Mouse (Mus musculus): ENCODE results near the gene D17Wsu92e.
A peak's percentile ranks its signal among the peaks of the same experiment; 100 is the strongest.

D17Wsu92e gene

DNA sequence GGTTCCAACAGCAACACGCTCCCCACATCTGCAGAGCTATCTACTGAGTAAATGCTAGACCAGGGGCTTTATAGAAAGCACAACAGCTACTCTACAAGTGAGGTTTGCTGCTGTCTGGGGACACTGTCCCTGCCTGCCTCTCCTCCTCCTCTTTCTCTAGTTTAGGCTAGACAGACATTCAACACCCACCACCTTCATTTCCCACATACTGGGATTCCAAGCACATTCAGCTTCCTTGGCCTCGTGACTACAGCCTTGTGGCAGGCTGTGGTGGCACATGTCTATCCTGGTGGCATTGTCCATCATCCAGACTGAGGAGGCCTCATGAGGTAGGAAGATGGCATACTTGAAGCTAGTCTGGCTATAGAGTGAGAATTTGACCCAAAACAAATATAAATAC, 29.5 kb downstream of the D17Wsu92e start:
- DNase-seq (ENCODE audit: low read depth, low spot score), result no peak

DNA sequence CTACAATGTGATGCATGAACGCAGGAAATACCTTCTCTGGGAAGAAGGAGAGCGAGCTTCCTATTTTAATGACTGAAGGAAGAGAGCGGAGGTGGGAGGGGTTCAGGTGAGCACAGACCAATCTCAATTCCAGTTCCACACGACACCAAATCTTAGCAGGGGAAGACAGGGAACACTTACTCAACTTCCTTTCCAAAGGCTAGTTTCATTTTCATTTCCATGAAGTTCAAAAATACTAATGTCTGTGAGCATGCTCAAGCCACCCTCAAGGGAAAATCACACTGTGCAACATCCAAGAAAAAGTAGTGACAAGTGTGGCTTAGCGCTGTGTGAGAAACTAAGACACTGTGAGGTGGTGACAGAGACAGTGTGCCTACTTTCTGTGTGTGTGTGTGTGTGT, 30.4 kb downstream of the D17Wsu92e start:
- DNase-seq (ENCODE audit: low read depth, low spot score), result no peak

DNA sequence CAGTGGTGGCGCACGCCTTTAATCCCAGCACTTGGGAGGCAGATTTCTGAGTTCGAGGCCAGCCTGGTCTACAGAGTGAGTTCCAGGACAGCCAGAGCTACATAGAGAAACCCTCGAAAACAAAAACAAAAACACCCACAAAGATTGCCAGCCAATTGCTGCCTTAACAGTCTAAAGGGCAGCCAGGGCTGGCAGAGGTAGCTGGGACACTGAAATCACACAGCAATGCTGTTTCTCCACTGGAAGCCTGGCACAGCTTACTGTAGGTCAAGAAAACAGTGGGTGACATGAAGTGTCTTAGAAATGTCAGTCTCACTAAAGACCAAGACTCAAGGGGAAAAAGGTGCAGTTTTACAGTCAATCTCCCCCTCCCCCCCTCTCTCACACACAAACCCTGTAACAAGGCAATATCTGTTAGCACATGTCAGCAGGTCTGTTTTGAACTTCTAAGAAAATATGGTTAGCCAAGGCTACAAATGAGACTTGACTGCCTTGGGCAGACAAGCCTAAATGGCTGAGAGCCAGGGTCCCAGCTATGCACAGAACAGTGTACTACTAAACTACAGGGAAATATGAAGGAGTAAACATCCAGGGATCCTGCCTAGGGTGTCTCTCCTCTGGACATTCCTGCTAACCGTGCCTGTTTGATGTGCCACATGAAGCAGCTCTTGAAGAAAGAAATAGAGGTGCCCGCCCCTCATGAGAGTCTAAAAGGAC, 31.8 kb downstream of the D17Wsu92e start:
- no peak for DNase-seq (ENCODE audit: low read depth, low spot score)

DNA sequence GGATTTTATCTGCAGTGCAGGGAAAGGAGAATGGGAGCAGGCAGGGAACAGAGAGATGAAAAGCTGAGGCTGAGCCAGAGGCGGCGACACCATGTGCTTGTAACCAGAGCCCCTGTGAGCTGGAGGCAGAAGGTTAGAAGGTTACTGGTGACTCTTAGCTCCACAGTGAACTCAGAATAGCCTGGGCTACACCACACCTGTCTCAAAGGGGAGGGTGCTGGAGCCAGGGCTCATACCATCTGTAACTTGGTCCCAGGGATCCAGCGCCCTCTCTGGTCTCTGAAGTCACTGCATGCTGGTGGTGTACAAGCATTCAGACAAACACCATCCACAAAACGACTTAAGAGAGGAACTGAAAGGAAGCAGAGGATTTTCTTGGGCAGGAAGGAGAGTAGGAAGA, 36.9 kb downstream of the D17Wsu92e start:
- no peak for DNase-seq (ENCODE audit: low read depth, low spot score)

DNA sequence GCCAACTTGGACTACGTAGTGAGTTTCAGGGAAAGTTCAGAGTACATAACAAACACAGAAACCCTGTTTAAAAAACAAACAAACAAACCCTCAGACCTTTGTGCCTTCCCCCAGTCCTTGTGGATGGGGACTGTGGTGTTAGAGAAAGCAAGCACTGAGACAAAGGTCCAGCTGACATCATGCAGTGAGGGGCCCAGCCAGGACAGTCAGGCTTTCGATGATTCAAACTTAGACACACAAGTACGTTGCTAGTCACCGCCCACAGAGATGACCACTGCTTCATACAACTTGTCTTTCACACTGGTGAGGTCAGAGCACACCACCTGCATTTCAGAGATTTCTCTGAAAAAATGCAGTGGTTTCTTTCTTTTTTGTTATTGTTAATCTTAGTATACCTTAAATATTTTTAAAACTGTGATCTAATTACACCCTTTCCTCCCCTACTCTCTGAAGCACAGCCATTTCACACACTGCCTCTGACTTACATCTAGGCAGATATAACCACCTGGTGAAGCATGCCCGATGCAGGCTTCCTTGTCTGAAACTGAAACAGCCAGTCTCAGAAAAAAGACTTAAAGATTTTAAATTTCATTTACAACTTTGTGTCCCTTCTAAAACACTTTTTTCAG, 39.3 kb downstream of the D17Wsu92e start:
- DNase-seq (ENCODE audit: low read depth, low spot score), result no peak

DNA sequence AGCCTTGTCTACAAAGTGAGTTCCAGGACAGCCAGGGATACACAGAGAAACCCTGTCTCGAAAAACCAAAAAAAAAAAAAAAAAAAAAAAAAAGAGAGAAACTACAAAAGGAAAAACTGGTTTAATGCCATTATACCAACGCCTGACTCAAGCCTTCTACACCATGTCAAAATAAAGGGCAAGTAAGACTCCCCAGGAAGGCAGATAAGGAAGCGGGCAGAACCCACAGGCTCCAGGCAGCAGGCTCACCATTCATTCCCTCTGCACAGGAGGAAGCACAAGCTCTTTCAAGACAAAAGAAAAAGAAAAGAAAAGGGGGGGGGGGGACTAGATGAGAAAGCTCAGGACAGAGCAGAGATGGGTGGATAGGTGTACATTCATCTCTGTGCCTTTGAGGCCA, 40.7 kb downstream of the D17Wsu92e start:
- no peak for DNase-seq (ENCODE audit: low read depth, low spot score)

DNA sequence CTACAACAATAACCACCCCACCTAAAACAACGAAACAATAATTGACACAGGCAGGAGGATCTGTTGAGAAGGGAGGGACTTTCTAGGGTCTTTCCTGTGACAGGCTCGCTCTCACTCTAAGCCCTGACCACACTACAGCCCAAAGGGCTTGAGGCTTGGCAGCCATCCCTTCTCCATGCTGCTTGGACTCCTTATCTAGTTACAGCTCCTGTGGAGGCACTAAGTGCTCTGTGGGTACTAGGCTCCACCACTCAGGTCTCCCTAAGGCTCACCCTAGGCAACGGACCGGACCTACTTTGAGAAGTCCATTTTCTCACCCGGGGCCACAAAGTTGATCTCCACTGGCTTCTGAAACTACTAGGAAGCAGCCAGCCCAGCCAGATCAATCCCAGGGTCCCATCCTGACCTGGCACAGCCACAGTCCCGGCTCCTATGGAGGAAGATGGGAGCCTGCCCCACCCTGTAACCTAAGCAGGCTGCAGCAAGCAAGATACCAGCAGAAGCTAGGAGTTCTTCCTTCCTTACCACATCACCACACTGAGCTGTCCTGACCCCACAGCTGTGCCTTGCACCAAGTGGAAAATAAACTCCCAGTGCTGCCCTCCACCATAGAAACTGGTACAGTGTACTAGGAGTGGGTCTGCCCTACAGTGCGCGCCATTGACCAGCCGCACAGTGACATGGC, 41.6 kb downstream of the D17Wsu92e start:
- no peak for DNase-seq (ENCODE audit: low read depth, low spot score)

DNA sequence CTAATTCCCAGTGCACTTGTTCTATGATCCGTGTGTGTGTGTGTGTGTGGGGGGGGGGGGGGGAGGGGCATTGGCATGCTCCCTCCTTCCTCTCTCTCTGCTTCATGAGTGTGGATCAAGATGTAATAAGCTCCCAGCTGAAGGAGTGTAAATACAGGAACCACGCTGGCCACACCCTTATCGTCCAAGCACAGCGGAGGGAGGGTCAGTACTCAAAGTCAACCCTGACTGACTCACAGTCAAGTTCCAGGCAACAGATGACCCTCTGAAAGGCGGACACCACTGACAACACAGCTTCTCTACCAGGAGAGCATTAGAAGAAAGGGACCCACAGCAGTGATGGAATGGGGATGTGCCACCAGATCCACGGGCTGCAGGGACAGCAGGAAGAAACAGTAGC, 42.6 kb downstream of the D17Wsu92e start:
- DNase-seq (ENCODE audit: low read depth, low spot score), result no peak

DNA sequence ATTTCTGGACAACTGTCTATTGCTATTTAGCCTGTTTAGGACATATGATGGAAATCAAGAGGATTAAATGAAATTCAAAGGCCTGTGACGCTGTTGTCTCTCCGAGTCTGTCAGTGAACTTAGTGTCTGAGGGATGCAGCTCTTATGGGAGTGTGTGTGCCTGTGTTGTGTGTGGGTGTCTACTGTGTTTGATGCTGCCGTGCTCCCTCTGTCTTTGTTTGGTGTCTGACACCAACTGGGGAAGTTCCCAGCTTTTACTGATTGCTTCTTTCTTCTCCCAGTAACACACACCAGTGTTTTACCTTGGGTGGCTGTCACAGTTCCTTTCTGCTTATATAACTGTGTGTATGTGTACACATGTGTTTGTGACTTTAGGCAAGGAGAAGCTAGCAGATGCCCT, 46.2 kb downstream of the D17Wsu92e start:
- DNase-seq (ENCODE audit: low read depth, low spot score), result no peak

DNA sequence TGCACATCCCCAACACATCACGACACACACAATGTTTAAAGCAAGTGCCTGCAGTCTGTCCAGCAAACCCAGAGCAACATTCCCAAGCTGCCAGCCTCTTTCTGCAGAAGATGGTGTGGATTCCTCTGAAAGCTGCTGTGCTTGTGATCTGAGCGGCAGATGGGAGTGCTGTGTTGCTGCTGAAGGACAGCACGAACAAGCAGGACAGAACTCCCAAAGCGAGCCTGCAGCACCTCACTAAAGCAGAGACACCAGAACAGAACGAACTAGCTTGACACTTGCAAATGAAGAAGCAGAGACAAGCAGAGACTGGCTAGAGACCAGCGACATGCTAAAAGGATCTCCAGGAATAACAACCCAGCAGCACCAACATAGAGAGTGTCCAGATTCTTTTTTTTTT, 48.8 kb downstream of the D17Wsu92e start:
- no peak for DNase-seq (ENCODE audit: low read depth, low spot score)

DNA sequence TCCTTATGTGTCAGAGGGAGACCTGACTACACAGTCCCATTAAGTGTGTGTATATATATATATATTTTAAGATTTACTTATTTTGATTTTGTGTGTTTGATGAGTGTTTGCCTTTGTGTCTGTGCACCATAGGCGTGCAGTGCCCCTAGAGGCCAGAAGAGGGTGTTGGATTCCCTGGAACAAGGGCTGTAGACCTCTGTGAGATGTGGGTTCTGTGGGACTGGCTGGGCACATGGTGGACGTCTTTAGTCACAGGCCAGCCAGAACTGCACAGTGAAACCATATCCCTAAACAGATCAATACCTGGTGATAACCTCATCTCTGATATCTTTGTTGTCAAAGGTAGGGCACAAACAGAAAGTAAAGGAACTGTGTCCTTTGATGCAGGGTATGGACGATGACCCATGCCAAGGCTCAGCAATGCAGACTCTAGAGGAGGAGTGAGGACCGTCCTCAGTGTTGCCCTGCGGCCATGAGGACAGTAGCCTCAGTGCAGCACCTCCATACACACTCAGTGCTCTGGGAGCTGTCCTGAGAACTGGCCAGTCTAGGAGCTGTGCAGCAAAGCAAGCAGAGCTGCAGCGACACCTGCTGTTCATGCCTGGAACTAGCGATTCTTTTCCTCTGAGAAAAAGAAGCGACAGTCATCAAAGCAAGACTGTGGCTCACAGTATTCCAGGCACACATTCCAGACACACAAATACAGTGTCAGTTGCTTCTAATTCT, 51.5 kb downstream of the D17Wsu92e start:
- DNase-seq (ENCODE audit: low read depth, low spot score), result peak; percentile 80

DNA sequence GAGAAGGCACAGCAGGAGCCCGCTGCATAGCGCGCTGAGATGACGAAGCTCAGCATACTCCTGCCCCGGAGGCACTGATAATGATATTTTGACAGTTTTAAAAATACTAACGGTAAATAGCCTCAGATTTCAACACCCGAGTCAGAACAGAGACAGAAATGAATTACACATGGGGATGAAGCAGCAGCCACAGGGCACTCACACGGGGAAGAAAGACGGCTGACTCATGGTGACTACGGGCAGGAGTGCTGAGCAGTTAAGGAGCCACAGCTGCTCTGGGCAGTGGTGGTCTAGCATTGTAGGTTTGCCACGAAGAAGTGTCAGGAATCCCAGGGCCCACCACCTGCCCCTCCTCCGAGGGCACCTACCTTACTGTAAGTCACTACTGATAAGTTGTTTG, 52.9 kb downstream of the D17Wsu92e start:
- DNase-seq (ENCODE audit: low read depth, low spot score), result no peak

DNA sequence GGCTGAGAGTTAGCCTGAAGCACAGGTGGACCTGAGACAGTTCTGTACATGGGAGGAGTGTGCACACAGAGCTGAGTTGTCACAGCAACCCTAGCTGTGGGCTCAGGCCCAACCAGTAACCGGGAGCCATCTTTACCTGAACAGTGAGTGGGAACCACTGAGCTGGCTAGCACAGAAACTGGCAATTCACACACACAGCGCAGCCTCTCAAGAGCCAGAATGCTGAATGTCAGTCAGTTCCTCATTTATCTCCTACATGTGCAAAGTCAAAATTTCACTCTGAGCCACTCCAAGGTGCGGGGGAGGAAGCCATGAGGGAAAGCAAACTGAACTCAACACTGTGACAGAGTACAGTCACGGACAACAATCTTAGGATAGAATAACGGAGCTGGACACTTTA, 53.3 kb downstream of the D17Wsu92e start:
- no peak for DNase-seq (ENCODE audit: low read depth, low spot score)

DNA sequence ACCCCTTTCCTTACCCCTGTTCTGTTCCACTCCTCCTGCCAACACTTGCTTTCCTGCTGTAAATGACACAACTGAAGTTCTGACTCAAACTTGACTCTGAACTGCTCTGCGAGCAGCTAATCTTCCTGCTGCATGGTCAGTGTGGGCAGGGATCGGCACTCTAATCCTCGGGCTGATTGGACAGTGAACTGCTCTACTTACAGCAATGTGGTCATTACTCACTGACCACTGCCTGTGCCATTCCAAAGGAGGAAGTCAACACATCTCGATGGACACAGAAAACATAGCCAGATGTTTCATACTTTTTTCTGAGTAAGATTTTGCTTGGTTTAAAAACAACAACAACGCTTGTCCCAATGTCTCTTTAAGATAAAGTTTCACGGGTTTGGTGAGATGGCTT, 55.4 kb downstream of the D17Wsu92e start:
- no peak for DNase-seq (ENCODE audit: low read depth, low spot score)

DNA sequence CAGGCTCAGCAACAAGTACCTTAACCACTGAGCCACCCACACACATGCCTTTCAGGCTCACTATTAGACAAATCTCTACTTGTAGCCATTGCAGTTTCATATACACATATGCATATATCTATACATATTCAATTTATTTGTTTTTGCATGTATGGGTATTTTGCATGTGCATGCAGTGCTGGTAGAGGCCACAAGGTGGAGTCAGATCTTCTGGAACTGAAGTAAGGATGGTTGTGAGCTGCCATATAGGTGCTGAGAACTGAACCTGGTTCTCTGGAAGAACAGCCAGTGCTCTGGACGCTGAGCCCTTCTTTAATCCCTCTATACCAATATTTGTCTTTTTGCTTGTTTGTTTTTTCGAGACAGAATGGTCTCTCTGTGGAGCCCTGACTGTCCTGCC, 56.0 kb downstream of the D17Wsu92e start:
- no peak for DNase-seq (ENCODE audit: low read depth, low spot score)

DNA sequence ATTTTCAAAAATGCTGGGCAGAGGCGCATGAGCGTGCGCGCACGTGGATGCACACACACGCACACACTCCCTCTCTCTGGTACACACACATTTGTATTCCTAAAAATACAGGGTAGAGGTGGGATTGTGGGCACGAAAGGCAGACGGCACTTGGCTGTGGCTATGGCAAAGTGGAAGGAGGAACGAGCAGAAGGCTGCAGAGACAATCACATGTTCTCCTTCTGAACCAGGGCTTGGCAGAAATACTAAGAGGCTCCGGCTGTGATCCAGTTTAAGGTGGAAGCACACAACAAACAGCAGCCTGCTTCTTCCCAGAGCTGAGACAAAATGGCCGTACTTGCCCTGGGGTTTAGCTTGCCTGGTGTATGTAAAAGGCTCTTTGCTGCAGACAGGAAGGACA, 57.6 kb downstream of the D17Wsu92e start:
- DNase-seq (ENCODE audit: low read depth, low spot score), result no peak

DNA sequence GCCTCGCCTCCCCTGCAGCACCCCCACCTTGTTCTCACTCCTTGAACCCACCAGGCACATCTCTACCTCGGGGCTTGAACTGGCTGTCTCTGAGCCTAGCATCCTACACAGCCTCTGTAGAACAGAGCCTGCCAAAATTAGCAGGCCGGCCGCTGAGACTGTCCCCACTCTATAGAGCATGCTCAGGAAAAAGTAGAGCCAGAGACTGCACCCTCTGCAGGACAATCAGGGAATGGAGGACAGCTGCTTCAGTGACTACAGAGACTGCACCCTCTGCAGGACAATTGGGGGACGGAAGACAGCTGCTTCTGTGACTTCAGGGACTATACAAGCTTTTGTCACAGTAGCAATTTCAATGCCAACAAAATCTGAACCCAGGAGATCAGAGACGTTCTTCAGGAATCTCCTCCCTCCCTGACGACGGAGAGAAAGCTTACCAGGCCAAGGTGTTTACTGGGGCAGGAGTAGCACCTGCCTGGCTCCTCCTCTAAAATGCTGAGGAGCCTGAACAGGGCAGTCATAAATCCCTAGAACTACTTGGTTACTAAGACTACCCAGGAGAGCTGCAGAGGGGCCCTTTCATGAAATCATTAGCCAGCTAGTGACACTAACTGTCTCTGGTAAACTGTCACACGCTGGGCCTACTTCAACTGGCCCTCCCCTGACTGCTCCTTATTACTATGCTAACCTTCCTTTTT, 58.7 kb downstream of the D17Wsu92e start:
- peak; percentile 63 for DNase-seq (ENCODE audit: low read depth, low spot score)

DNA sequence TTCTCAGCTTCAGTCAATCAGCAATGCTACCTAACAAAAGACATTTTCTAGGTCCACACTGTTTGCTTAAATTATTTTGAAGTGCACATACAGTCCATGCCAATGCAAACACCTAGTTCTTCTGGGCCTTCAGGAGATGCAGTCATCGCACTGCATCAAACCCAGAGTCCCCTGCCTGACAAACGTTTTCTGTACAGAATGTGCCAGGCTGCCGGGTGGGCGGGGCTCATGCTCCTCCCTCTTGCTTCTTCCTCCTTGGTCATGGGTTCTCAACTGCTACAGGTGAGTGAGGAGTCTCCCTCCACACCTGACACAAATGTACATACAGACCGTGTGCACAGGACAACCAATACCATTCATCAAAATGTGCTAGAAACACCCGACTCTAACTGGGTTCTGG, 60.3 kb downstream of the D17Wsu92e start:
- DNase-seq (ENCODE audit: low read depth, low spot score), result no peak

DNA sequence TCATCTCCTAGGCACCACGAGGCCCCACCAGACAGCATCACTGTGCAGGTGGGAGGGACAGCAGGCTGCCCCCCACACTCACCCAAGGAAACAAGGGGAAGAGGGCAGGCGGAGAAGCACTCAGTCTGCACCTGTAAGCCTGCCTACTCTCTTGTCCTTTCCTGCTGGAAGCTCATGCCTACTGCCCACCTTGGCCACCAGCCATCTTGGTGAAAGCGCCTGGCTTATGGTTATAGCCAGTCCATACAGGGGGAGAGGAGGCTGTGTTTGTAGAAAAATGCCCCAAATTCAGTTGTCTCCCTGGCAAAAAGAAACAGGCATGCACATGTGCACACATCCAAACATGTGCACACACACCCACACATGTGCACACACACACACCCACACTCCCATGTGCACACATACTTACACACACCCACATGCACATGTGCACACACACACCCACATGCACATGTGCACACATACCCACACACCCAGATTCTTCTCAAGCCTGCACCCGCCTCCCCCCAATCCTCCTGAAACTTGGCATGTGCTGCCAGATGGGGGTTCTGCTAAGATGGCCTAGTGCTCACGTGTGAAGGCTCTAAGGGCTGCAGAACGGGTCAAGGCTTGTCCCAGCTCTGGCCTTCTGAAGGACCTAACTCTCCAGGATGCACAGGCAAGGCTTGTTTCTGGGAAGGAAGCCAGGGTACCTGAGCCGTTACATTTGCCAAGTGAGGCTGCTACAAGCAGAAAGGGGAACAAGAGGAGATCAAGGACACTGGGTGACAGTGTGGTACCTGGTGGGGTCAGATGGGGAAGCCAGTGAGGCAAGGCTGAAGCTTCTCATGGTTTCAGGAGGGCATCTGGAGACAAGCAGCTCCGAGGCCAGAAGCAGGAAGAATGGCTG, 68.9 kb downstream of the D17Wsu92e start:
- DNase-seq (ENCODE audit: low read depth, low spot score), result no peak

DNA sequence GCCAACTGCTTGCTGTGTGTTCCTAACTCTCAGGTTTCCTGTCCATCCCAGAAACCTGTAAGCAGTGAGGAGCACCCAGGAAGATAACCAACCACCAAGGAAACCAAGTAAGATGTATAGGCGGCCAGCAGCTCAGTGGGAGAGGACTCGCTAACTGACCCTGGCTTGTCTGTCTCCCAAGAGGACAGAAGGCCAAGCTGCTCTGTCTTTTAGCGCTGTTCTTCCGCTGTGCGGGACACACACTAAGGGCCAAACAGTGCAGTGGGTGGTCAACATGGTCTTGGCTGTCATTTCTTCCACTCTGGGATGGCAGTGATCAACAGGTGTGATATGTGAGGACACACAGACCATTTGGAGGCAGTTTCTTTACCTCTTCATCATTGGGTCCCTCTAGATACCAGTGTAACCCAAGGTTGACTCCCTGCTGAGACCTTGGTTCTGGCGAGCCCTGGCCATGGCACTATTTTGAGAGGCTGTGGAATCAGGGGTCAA, 70.0 kb downstream of the D17Wsu92e start:
- no peak for DNase-seq (ENCODE audit: low read depth, low spot score)

DNA sequence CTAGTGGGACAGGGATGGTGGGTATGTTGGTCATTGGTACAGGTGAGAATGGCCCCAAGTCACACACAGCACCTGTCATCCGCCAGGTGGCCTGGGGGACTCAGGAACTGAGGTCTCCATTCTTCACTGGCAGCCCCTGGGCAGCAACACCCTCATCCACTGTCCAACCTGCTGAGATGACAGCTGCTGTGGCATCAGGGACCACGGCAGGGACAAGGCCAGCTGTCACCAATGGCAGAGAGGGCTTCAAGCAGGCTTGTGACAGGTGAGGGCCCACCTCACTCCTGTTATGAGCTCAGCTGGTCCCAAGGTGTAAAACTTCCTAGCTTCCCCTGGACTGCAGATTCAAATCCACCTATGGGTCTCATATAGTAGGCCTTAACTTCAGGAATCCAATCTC, 72.3 kb downstream of the D17Wsu92e start:
- DNase-seq (ENCODE audit: low read depth, low spot score), result no peak
